Mouse (Mus musculus): ENCODE results near the gene Spsb4.

DNA sequence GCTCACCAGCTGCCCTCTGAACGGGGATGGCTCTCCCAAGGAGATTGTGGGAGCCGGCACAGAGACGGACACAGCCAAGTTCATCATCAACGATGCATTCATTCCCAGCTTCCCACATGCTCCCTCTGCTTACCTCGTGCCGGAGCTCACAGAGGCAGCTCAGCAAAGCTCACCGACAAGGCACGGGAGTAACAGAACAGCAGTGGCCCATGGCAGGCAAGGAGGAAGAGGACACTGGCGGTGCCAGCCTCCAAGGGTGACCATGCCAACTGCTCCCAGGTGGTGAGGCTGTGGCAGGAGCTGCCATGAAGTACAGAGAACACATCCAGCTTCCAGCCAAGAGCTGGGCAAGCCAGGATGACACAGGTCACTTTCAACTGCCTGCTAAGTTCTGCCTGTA lies 45.6 kb downstream of the Spsb4 start:
- TF ChIP-seq CTCF (IDR thresholded peaks at IDR 0.05; ENCODE audit: low read depth) (no peak), EP300 (IDR thresholded peaks at IDR 0.05; ENCODE audit: low read depth) (no peak)

All from heart, postnatal 0 days (tissue).